Mouse (Mus musculus): Measurements from ENCODE around the gene Pax5. TPM values are rescaled to one million over a fixed set of nuclear protein-coding genes. Genes with fewer than 3 reads are reported as not detected.

The Pax5 gene
- polyA plus RNA-seq, 1 experiment from 2014 or later = 0.99 TPM

DNA sequence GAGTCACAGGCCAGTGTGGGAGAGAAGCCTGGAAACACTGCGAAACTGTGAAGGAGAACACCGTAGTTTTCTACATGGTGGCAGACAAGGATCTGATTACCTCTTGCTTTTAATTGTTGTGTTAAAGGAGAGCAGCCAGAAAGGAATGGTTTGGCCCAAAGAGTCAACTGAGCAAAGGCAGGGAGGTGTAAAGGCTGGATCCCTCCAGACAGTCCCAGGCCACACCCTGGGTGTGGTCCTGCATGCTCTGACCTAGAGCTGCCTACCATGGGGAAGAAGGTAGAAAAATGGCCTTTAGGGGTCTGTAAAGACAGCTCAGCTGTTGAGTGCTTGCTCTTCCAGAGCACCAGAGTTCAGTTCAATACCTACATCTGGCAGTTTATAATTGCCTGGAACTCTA is 166.4 kb downstream of the Pax5 start:
- no peak overlapping the region for H3K4me2 ChIP-seq (ENCODE audit: low read depth, low read length)
- no peaks in the 10 kb centered on the region for H3K36me3 ChIP-seq (replicated peaks; ENCODE audit: insufficient read depth, low read length)
- H3K9ac ChIP-seq (replicated peaks) = no peak overlapping the region
- H3K4me1 ChIP-seq (ENCODE audit: insufficient read depth) = no peaks in the 10 kb centered on the region
- no peak overlapping the region for H3K4me3 ChIP-seq (ENCODE audit: low read depth, low read length)
- WGBS (ENCODE audit: insufficient replicate concordance) = 82% methylated on average over 2 of the region's 2 CpGs
- no peak for ATAC-seq
- H3K27me3 ChIP-seq (ENCODE audit: insufficient read depth, low read length) = no peaks in the 10 kb centered on the region
- no peak overlapping the region for H3K27ac ChIP-seq (ENCODE audit: low read depth)
- TF ChIP-seq EP300 (IDR thresholded peaks at IDR 0.05; ENCODE audit: low read depth) = no peak
- no peak for TF ChIP-seq CTCF (IDR thresholded peaks at IDR 0.05; ENCODE audit: low read depth)
- no peaks in the 10 kb centered on the region for H3K9me3 ChIP-seq (ENCODE audit: low read length)
- no peak for DNase-seq

GRCm38 (mm10) chr4:44542101-44542500 is 168.2 kb downstream of the Pax5 start:
- no peaks in the 10 kb centered on the region for H3K36me3 ChIP-seq (replicated peaks; ENCODE audit: insufficient read depth, low read length)
- H3K27me3 ChIP-seq (ENCODE audit: insufficient read depth, low read length) = no peaks in the 10 kb centered on the region
- no peak overlapping the region for H3K27ac ChIP-seq (ENCODE audit: low read depth)
- no peaks in the 10 kb centered on the region for H3K4me1 ChIP-seq (ENCODE audit: insufficient read depth)
- no peak overlapping the region for H3K4me3 ChIP-seq (ENCODE audit: low read depth, low read length)
- ATAC-seq (no peak), DNase-seq (no peak)
- no peaks in the 10 kb centered on the region for H3K9me3 ChIP-seq (ENCODE audit: low read length)
- no peak for TF ChIP-seq EP300 (IDR thresholded peaks at IDR 0.05; ENCODE audit: low read depth)
- no peak for TF ChIP-seq CTCF (IDR thresholded peaks at IDR 0.05; ENCODE audit: low read depth)
- no peak overlapping the region for H3K4me2 ChIP-seq (ENCODE audit: low read depth, low read length)
- no peak overlapping the region for H3K9ac ChIP-seq (replicated peaks)
- WGBS (ENCODE audit: insufficient replicate concordance) = 60% methylated on average over 3 of the region's 3 CpGs

- Histone ChIP-seq H3K4me2 (ENCODE audit: low read depth, low read length) (no peak overlapping the region), H3K36me3 (replicated peaks; ENCODE audit: insufficient read depth, low read length) (no peaks in the 10 kb centered on the region), H3K27me3 (ENCODE audit: insufficient read depth, low read length) (no peaks in the 10 kb centered on the region), H3K9me3 (ENCODE audit: low read length) (no peaks in the 10 kb centered on the region), H3K27ac (ENCODE audit: low read depth) (no peak overlapping the region), H3K4me1 (ENCODE audit: insufficient read depth) (no peaks in the 10 kb centered on the region), H3K9ac (replicated peaks) (no peak overlapping the region), H3K4me3 (ENCODE audit: low read depth, low read length) (no peak overlapping the region)
- 63% methylated on average over 3 of the region's 5 CpGs for WGBS (ENCODE audit: insufficient replicate concordance)
- ATAC-seq = no peak
- DNase-seq = no peak
- TF ChIP-seq EP300 (IDR thresholded peaks at IDR 0.05; ENCODE audit: low read depth) (no peak), CTCF (IDR thresholded peaks at IDR 0.05; ENCODE audit: low read depth) (no peak)
Observed at GRCm38 (mm10) chr4:44538488-44538887, 171.8 kb downstream of the Pax5 start.

DNA sequence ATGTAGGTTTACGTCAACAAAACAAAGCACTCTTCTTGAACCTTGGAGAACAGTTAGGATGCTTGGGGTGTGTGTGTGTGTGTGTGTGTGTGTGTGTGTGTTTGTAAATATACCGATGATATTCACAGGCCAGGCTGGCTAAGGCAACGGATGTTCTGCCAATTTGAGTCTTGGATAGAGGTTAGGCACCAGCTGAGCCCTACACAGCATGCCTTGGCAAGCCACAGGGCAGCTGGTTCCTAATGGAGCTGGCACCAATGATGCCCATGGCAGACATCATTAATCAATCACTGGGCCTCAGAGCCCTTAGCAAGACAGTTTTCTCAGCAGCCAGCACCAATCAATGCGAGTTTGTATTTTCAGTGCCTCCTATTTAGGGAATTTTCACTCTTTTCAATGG is 173.5 kb downstream of the Pax5 start:
- Histone ChIP-seq H3K4me2 (ENCODE audit: low read depth, low read length) (no peak overlapping the region), H3K36me3 (replicated peaks; ENCODE audit: insufficient read depth, low read length) (no peaks in the 10 kb centered on the region), H3K9ac (replicated peaks) (no peak overlapping the region), H3K27ac (ENCODE audit: low read depth) (no peak overlapping the region), H3K4me3 (ENCODE audit: low read depth, low read length) (no peak overlapping the region), H3K9me3 (ENCODE audit: low read length) (no peaks in the 10 kb centered on the region), H3K27me3 (ENCODE audit: insufficient read depth, low read length) (no peaks in the 10 kb centered on the region), H3K4me1 (ENCODE audit: insufficient read depth) (no peaks in the 10 kb centered on the region)
- 76% methylated on average over 4 of the region's 4 CpGs for WGBS (ENCODE audit: insufficient replicate concordance)
- DNase-seq = no peak
- no peak for TF ChIP-seq EP300 (IDR thresholded peaks at IDR 0.05; ENCODE audit: low read depth)
- TF ChIP-seq CTCF (IDR thresholded peaks at IDR 0.05; ENCODE audit: low read depth) = no peak
- no peak for ATAC-seq

DNA sequence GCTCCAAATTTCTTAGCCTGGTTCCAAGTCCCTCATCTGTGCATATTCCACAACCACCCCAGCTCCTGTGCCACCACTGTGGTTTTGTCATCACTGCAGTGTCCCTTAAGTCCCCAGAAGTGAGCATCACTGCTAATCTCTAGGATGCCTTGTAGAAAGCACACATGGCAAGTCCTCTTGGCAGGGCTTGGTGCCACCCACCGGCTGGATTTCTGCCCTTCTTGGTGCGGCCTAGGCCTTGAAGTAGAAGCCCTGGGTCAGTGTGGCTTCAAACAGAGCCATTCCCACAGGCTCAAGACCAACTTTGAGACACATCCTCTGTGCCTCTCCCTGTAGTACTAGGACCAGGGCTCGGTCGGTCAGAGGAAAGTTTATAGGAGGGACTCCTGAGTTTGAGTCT is 174.6 kb downstream of the Pax5 start:
- H3K4me2 ChIP-seq (ENCODE audit: low read depth, low read length) = no peak overlapping the region
- H3K4me3 ChIP-seq (ENCODE audit: low read depth, low read length) = no peak overlapping the region
- WGBS (ENCODE audit: insufficient replicate concordance) = 81% methylated on average over 4 of the region's 4 CpGs

GRCm38 (mm10) chr4:44533286-44533685 is 177.0 kb downstream of the Pax5 start:
- ATAC-seq (no peak), DNase-seq (no peak)
- Histone ChIP-seq H3K4me2 (ENCODE audit: low read depth, low read length) (no peak overlapping the region), H3K27me3 (ENCODE audit: insufficient read depth, low read length) (no peaks in the 10 kb centered on the region), H3K9ac (replicated peaks) (no peak overlapping the region), H3K36me3 (replicated peaks; ENCODE audit: insufficient read depth, low read length) (no peaks in the 10 kb centered on the region), H3K27ac (ENCODE audit: low read depth) (no peak overlapping the region), H3K4me3 (ENCODE audit: low read depth, low read length) (no peak overlapping the region), H3K4me1 (ENCODE audit: insufficient read depth) (no peaks in the 10 kb centered on the region), H3K9me3 (ENCODE audit: low read length) (no peaks in the 10 kb centered on the region)
- 63% methylated on average over 5 of the region's 5 CpGs for WGBS (ENCODE audit: insufficient replicate concordance)
- TF ChIP-seq EP300 (IDR thresholded peaks at IDR 0.05; ENCODE audit: low read depth) (no peak), CTCF (IDR thresholded peaks at IDR 0.05; ENCODE audit: low read depth) (no peak)

More for the DNA sequence above, 174.6 kb downstream of the Pax5 start:
- DNase-seq (no peak), ATAC-seq (no peak)
- H3K4me1 ChIP-seq (ENCODE audit: insufficient read depth) = no peaks in the 10 kb centered on the region
- TF ChIP-seq CTCF (IDR thresholded peaks at IDR 0.05; ENCODE audit: low read depth) = no peak
- no peak for TF ChIP-seq EP300 (IDR thresholded peaks at IDR 0.05; ENCODE audit: low read depth)
- H3K36me3 ChIP-seq (replicated peaks; ENCODE audit: insufficient read depth, low read length) = no peaks in the 10 kb centered on the region
- no peaks in the 10 kb centered on the region for H3K27me3 ChIP-seq (ENCODE audit: insufficient read depth, low read length)
- no peak overlapping the region for H3K27ac ChIP-seq (ENCODE audit: low read depth)
- H3K9me3 ChIP-seq (ENCODE audit: low read length) = no peaks in the 10 kb centered on the region
- no peak overlapping the region for H3K9ac ChIP-seq (replicated peaks)

DNA sequence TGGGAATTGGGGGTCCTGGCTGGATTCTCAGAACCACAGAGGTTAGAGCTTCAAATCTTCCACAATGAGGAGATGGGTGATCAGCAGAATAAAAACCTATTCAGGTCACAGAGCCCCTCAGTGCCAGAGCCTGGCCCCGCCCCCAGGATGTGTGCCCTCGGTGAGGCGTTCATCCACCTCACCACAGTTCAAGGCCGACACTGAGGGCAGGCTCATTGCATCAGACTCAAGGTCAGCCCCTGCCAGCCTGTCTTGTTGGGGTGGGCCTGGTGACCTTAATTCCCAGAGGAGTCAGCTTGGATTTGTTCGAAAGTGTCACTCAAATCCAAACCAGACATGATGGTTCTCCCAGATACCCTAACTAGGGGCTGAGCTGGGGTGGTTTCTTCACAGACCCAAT is 177.6 kb downstream of the Pax5 start:
- no peak for ATAC-seq

More for the DNA sequence above, 177.6 kb downstream of the Pax5 start:
- no peaks in the 10 kb centered on the region for H3K4me1 ChIP-seq (ENCODE audit: insufficient read depth)
- H3K27ac ChIP-seq (ENCODE audit: low read depth) = no peak overlapping the region
- H3K4me2 ChIP-seq (ENCODE audit: low read depth, low read length) = no peak overlapping the region
- no peak overlapping the region for H3K9ac ChIP-seq (replicated peaks)
- 36% methylated on average over 5 of the region's 5 CpGs for WGBS (ENCODE audit: insufficient replicate concordance)
- no peak for TF ChIP-seq EP300 (IDR thresholded peaks at IDR 0.05; ENCODE audit: low read depth)
- no peak for TF ChIP-seq CTCF (IDR thresholded peaks at IDR 0.05; ENCODE audit: low read depth)
- DNase-seq = no peak
- H3K9me3 ChIP-seq (ENCODE audit: low read length) = no peaks in the 10 kb centered on the region
- H3K36me3 ChIP-seq (replicated peaks; ENCODE audit: insufficient read depth, low read length) = no peaks in the 10 kb centered on the region
- H3K27me3 ChIP-seq (ENCODE audit: insufficient read depth, low read length) = no peaks in the 10 kb centered on the region
- H3K4me3 ChIP-seq (ENCODE audit: low read depth, low read length) = no peak overlapping the region

Data from liver, postnatal 0 days (tissue).